Mouse (Mus musculus): ENCODE data around the gene Arhgap32. TPM values are rescaled to one million over a fixed set of nuclear protein-coding genes. Genes with fewer than 3 reads are reported as not detected.

Gene Arhgap32
- total RNA-seq, 4 experiments from 2014 or later: 46.2 to 73.2 (median 62.9) TPM

DNA sequence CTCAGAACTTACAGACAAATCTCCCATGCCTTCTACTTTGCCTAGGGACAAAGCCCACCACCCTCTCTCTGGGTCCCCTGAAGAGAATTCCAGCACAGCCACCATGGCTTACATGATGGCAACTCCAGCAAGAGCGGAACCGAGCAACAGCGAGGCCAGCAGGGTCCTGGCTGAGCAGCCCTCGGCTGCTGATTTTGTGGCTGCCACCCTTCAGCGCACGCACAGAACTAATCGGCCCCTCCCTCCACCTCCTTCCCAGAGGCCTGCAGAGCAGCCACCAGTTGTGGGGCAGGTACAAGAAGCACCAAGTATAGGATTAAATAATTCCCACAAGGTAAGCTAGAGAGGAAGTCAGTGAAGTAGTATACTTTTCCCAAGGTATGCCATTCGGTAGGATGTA is 141.4 kb downstream of the Arhgap32 start:
- DNase-seq: no peak

- DNase-seq: no peak
Observed at GRCm38 (mm10) chr9:32257882-32258281, 141.9 kb downstream of the Arhgap32 start.

GRCm38 (mm10) chr9:32271896-32272444 is 156.0 kb downstream of the Arhgap32 start:
- peak; percentile 55 for DNase-seq

GRCm38 (mm10) chr9:32278052-32278451 is 162.1 kb downstream of the Arhgap32 start:
- DNase-seq: no peak

DNA sequence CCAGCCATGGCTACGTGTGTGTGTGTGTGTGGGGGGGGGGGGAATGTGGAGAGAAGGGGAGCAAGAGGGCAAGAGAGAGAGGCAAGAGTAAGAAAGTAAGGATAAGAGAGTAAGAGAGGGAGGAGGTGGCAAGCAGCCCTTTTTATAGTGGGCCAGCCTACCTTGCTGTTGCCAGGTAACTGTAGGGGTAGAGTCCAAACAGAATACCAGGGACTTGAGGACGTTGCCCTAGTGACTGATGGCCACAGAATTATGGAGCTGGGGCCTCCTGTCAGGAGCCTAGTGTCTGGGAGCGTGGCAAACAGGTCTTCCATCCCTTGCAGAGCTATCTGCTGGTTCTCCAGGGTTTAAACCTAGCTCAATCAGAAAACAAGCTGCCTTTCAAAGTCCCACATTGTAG is 163.9 kb downstream of the Arhgap32 start:
- no peak for DNase-seq

DNA sequence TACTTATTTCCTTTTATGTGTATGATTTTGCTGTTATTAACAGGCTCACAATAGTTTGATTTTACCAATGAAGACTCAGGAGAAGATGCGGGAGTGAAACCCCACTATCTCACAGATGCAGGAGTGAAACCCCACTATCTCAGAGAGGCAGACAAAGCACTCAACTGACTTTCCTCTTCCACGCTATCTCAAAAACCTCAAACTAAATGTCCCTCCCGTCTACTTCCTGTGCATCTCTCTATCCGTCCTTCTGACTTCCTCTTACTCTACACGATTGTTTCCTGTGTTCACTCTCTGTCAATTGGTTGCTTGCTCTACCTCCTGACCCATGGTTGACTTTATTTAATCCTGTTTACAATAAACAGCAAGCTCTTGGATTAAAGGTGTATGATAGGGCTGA is 164.5 kb downstream of the Arhgap32 start:
- no peak for DNase-seq

GRCm38 (mm10) chr9:32283591-32283990 is 167.7 kb downstream of the Arhgap32 start:
- no peak for DNase-seq

GRCm38 (mm10) chr9:32291618-32292017 is 175.7 kb downstream of the Arhgap32 start:
- no peak for DNase-seq

- peak; percentile 57 for DNase-seq
Observed at GRCm38 (mm10) chr9:32292686-32293085, 176.8 kb downstream of the Arhgap32 start.

DNA sequence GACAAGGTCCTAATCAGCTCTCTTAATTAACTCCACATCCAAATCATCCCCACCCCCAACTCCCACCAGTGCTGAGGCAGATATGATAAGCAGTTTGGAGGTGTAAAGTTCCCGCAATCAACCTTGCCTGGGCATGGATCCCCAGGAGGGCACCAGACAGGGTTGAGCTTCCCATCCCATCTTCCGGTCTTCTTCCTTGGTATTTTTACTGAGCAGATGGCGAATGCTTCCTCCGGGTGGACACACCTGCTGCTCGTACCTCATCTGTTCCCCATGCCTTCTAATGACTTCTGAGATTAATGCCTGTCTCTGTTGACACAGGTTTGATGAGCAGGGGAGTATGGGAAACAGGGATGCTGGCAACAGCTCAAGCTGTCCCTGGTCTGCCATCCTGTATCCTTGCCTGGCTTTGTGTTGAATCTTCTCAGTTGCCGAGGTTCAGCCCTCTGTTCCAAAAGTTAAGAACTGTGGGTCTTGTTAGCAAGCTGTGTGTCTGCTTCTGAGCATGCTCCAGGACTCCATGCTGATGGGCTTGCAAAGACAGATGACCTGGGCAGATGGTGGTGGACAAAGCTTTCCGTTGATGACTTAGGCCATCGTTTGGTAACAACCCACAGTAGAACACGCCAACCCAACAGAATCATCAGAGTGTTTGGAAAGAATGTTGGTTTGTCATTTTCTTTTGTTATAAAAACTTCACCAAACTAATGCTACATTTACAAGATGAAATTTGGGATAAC is 179.3 kb downstream of the Arhgap32 start:
- DNase-seq: no peak

GRCm38 (mm10) chr9:32302501-32303150 is 186.7 kb downstream of the Arhgap32 start:
- DNase-seq: no peak

DNA sequence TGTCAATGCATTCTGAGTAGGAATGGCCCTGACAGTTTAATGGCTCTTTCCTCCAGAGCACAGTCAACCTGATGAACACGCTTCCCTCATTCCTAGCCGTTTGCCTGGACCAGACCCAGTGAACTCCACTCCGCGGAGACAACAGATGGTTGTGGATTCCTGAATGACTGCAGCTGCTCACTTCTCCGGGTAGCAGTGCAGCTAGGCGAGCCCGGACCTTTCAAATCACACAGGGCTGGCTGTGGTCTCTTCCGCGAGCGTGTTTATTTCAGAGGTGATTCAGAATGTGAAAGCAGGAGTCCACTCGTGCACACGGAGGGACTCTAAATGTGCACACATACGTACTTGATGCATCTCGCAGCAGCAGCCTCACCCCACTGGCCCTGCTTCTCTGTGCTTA is 195.8 kb downstream of the Arhgap32 start:
- no peak for DNase-seq

- DNase-seq: no peak
Observed at GRCm38 (mm10) chr9:32312208-32312607, 196.3 kb downstream of the Arhgap32 start.

DNA sequence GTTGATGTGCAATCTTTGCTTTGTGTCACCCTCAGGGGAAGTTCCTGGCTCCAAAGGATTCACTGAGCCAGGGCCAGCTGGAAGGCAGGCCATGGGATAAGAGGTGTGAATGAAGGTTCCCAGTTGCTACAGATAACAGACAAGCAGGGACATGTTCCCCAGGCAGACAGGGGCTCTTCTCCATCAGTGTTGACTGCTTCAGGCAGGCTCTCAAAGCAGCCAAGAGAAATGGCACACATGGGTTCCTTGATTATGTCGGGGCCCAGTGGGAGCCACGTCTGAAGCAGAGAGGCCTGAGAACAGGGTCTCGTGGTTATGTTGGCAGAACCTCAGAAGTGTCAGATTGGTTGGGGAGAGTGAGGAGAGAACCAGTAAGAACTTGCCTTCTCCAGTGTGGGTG is 198.1 kb downstream of the Arhgap32 start:
- DNase-seq: no peak

- no peak for DNase-seq
Observed at GRCm38 (mm10) chr9:32315999-32316398, 200.1 kb downstream of the Arhgap32 start.

Small RNAs within 50 kb of the gene (microRNA-seq; reads per million reads assigned to microRNA genes)
- 0 reads per million in 2 experiments for gene Gm44453

Other genes with a start within 250 kb of the Arhgap32 start
- gene Barx2, start 202.7 kb upstream of the Arhgap32 start, total RNA-seq (2022): not detected
- 1 to 10 TPM in 3 of 4 experiments, under 1 TPM in 1; 0.66 to 2.1 (median 1.8) TPM for gene Kcnj5, start 228.2 kb downstream of the Arhgap32 start, total RNA-seq (2022)

Data from adrenal gland, adult 8-10 months (tissue).